Mouse (Mus musculus): ENCODE measurements around the gene Tnni1. TPM values are rescaled to one million over a fixed set of nuclear protein-coding genes. Genes with fewer than 3 reads are reported as not detected.

Gene Tnni1
- polyA plus RNA-seq, 1 experiment from 2014 or later, result not detected

GRCm38 (mm10) chr1:135813071-135813470, 33.8 kb downstream of the Tnni1 start:
- ATAC-seq, result peak; percentile 52; the same call in 1 of the 2 replicates
- H3K9ac ChIP-seq (replicated peaks; ENCODE audit: low read depth, low read length), result no peak overlapping the region
- H3K27ac ChIP-seq (ENCODE audit: low read length), result no peak overlapping the region
- no peaks in the 10 kb centered on the region for H3K9me3 ChIP-seq (ENCODE audit: control insufficient read depth, low read length)
- H3K4me1 ChIP-seq (replicated peaks; ENCODE audit: control insufficient read depth, insufficient read depth, low read length), result peaks cover 8% of the 10 kb centered on the region
- H3K4me2 ChIP-seq (ENCODE audit: low read length), result no peak overlapping the region
- peaks cover 16% of the 10 kb centered on the region for H3K27me3 ChIP-seq (replicated peaks; ENCODE audit: control insufficient read depth, insufficient read depth, low read length)
- no peak overlapping the region for H3K4me3 ChIP-seq (replicated peaks; ENCODE audit: low read length)
- H3K36me3 ChIP-seq (ENCODE audit: control insufficient read depth, insufficient read depth), result no peaks in the 10 kb centered on the region
- 44% methylated on average over 4 of the region's 4 CpGs for WGBS

GRCm38 (mm10) chr1:135813687-135814395, 34.6 kb downstream of the Tnni1 start:
- H3K9me3 ChIP-seq (ENCODE audit: control insufficient read depth, low read length), result no peaks in the 10 kb centered on the region
- H3K9ac ChIP-seq (replicated peaks; ENCODE audit: low read depth, low read length), result no peak overlapping the region
- no peak overlapping the region for H3K4me3 ChIP-seq (replicated peaks; ENCODE audit: low read length)
- peaks cover 16% of the 10 kb centered on the region for H3K4me1 ChIP-seq (replicated peaks; ENCODE audit: control insufficient read depth, insufficient read depth, low read length)
- H3K27ac ChIP-seq (ENCODE audit: low read length), result no peak overlapping the region
- WGBS, result 91% methylated on average over 5 of the region's 5 CpGs
- H3K27me3 ChIP-seq (replicated peaks; ENCODE audit: control insufficient read depth, insufficient read depth, low read length), result peaks cover 18% of the 10 kb centered on the region
- no peak for ATAC-seq
- H3K4me2 ChIP-seq (ENCODE audit: low read length), result no peak overlapping the region
- no peaks in the 10 kb centered on the region for H3K36me3 ChIP-seq (ENCODE audit: control insufficient read depth, insufficient read depth)

- H3K4me1 ChIP-seq (replicated peaks; ENCODE audit: control insufficient read depth, insufficient read depth, low read length), result peaks cover 19% of the 10 kb centered on the region
- H3K9ac ChIP-seq (replicated peaks; ENCODE audit: low read depth, low read length), result no peak overlapping the region
- no peaks in the 10 kb centered on the region for H3K9me3 ChIP-seq (ENCODE audit: control insufficient read depth, low read length)
- H3K4me2 ChIP-seq (ENCODE audit: low read length), result no peak overlapping the region
- WGBS, result 80% methylated on average over 5 of the region's 5 CpGs
- no peak overlapping the region for H3K27ac ChIP-seq (ENCODE audit: low read length)
- no peak overlapping the region for H3K4me3 ChIP-seq (replicated peaks; ENCODE audit: low read length)
- H3K36me3 ChIP-seq (ENCODE audit: control insufficient read depth, insufficient read depth), result no peaks in the 10 kb centered on the region
- ATAC-seq, result no peak
- H3K27me3 ChIP-seq (replicated peaks; ENCODE audit: control insufficient read depth, insufficient read depth, low read length), result peaks cover 20% of the 10 kb centered on the region
Measured at GRCm38 (mm10) chr1:135814531-135814930, 35.3 kb downstream of the Tnni1 start.

GRCm38 (mm10) chr1:135817595-135817994, 38.4 kb downstream of the Tnni1 start:
- Histone ChIP-seq H3K4me2 (ENCODE audit: low read length) (no peak overlapping the region), H3K9me3 (ENCODE audit: control insufficient read depth, low read length) (no peaks in the 10 kb centered on the region), H3K27ac (ENCODE audit: low read length) (no peak overlapping the region), H3K36me3 (ENCODE audit: control insufficient read depth, insufficient read depth) (no peaks in the 10 kb centered on the region), H3K27me3 (replicated peaks; ENCODE audit: control insufficient read depth, insufficient read depth, low read length) (peaks cover 30% of the 10 kb centered on the region), H3K4me1 (replicated peaks; ENCODE audit: control insufficient read depth, insufficient read depth, low read length) (peaks cover 18% of the 10 kb centered on the region), H3K9ac (replicated peaks; ENCODE audit: low read depth, low read length) (no peak overlapping the region), H3K4me3 (replicated peaks; ENCODE audit: low read length) (no peak overlapping the region)
- 73% methylated on average over 4 of the region's 4 CpGs for WGBS
- ATAC-seq, result no peak

GRCm38 (mm10) chr1:135818481-135819086, 39.4 kb downstream of the Tnni1 start, which contains the start of gene Lad1:
TSS of gene Lad1 (plus strand) at chr1:135818598.
- peaks cover 30% of the 10 kb centered on the region for H3K27me3 ChIP-seq (replicated peaks; ENCODE audit: control insufficient read depth, insufficient read depth, low read length)
- H3K4me1 ChIP-seq (replicated peaks; ENCODE audit: control insufficient read depth, insufficient read depth, low read length), result peaks cover 11% of the 10 kb centered on the region
- WGBS, result under 1% methylated on average over 60 of the region's 63 CpGs

GRCm38 (mm10) chr1:135820071-135820470, 40.8 kb downstream of the Tnni1 start:
- peaks cover 30% of the 10 kb centered on the region for H3K27me3 ChIP-seq (replicated peaks; ENCODE audit: control insufficient read depth, insufficient read depth, low read length)
- no peak overlapping the region for H3K9ac ChIP-seq (replicated peaks; ENCODE audit: low read depth, low read length)
- H3K4me2 ChIP-seq (ENCODE audit: low read length), result no peak overlapping the region
- no peak overlapping the region for H3K27ac ChIP-seq (ENCODE audit: low read length)
- H3K9me3 ChIP-seq (ENCODE audit: control insufficient read depth, low read length), result no peaks in the 10 kb centered on the region
- H3K36me3 ChIP-seq (ENCODE audit: control insufficient read depth, insufficient read depth), result no peaks in the 10 kb centered on the region
- no peak overlapping the region for H3K4me3 ChIP-seq (replicated peaks; ENCODE audit: low read length)
- ATAC-seq, result no peak
- H3K4me1 ChIP-seq (replicated peaks; ENCODE audit: control insufficient read depth, insufficient read depth, low read length), result peaks cover 11% of the 10 kb centered on the region
- 85% methylated on average over 10 of the region's 10 CpGs for WGBS

More at GRCm38 (mm10) chr1:135818481-135819086, 39.4 kb downstream of the Tnni1 start, which contains the start of gene Lad1:
- Histone ChIP-seq H3K36me3 (ENCODE audit: control insufficient read depth, insufficient read depth) (no peaks in the 10 kb centered on the region), H3K9me3 (ENCODE audit: control insufficient read depth, low read length) (no peaks in the 10 kb centered on the region), H3K4me2 (ENCODE audit: low read length) (peak within 1 kb of the TSS; percentile 97), H3K9ac (replicated peaks; ENCODE audit: low read depth, low read length) (peak within 1 kb of the TSS; percentile 66), H3K4me3 (replicated peaks; ENCODE audit: low read length) (peak within 1 kb of the TSS; percentile 57), H3K27ac (ENCODE audit: low read length) (no peak within 1 kb of the TSS)
- peak; percentile 40; the same call in 1 of the 2 replicates for ATAC-seq

- Histone ChIP-seq H3K4me2 (ENCODE audit: low read length) (no peak overlapping the region), H3K9me3 (ENCODE audit: control insufficient read depth, low read length) (no peaks in the 10 kb centered on the region), H3K36me3 (ENCODE audit: control insufficient read depth, insufficient read depth) (no peaks in the 10 kb centered on the region), H3K27ac (ENCODE audit: low read length) (no peak overlapping the region), H3K4me3 (replicated peaks; ENCODE audit: low read length) (no peak overlapping the region), H3K9ac (replicated peaks; ENCODE audit: low read depth, low read length) (no peak overlapping the region), H3K27me3 (replicated peaks; ENCODE audit: control insufficient read depth, insufficient read depth, low read length) (peaks cover 30% of the 10 kb centered on the region), H3K4me1 (replicated peaks; ENCODE audit: control insufficient read depth, insufficient read depth, low read length) (peaks cover 11% of the 10 kb centered on the region)
- ATAC-seq, result no peak
- 89% methylated on average over 16 of the region's 16 CpGs for WGBS
Measured at GRCm38 (mm10) chr1:135820736-135821364, 41.6 kb downstream of the Tnni1 start.

GRCm38 (mm10) chr1:135821780-135822179, 42.5 kb downstream of the Tnni1 start:
- Histone ChIP-seq H3K27me3 (replicated peaks; ENCODE audit: control insufficient read depth, insufficient read depth, low read length) (peaks cover 27% of the 10 kb centered on the region), H3K4me1 (replicated peaks; ENCODE audit: control insufficient read depth, insufficient read depth, low read length) (peaks cover 11% of the 10 kb centered on the region), H3K4me3 (replicated peaks; ENCODE audit: low read length) (no peak overlapping the region), H3K36me3 (ENCODE audit: control insufficient read depth, insufficient read depth) (no peaks in the 10 kb centered on the region), H3K9me3 (ENCODE audit: control insufficient read depth, low read length) (no peaks in the 10 kb centered on the region), H3K27ac (ENCODE audit: low read length) (no peak overlapping the region), H3K9ac (replicated peaks; ENCODE audit: low read depth, low read length) (no peak overlapping the region), H3K4me2 (ENCODE audit: low read length) (no peak overlapping the region)
- ATAC-seq, result no peak
- WGBS, result 72% methylated on average over 7 of the region's 7 CpGs

GRCm38 (mm10) chr1:135828918-135829317, 49.7 kb downstream of the Tnni1 start:
- Histone ChIP-seq H3K4me3 (replicated peaks; ENCODE audit: low read length) (no peak overlapping the region), H3K4me2 (ENCODE audit: low read length) (no peak overlapping the region), H3K9ac (replicated peaks; ENCODE audit: low read depth, low read length) (no peak overlapping the region), H3K9me3 (ENCODE audit: control insufficient read depth, low read length) (no peaks in the 10 kb centered on the region), H3K36me3 (ENCODE audit: control insufficient read depth, insufficient read depth) (no peaks in the 10 kb centered on the region), H3K27ac (ENCODE audit: low read length) (no peak overlapping the region), H3K4me1 (replicated peaks; ENCODE audit: control insufficient read depth, insufficient read depth, low read length) (no peaks in the 10 kb centered on the region), H3K27me3 (replicated peaks; ENCODE audit: control insufficient read depth, insufficient read depth, low read length) (no peaks in the 10 kb centered on the region)
- WGBS, result 25% methylated on average over 1 of the region's 1 CpGs
- ATAC-seq, result no peak

Measured in forebrain, embryonic 16.5 days (tissue).